Mouse (Mus musculus): ENCODE measurements around the gene Tapbpl. TPM values are rescaled to one million over a fixed set of nuclear protein-coding genes. Genes with fewer than 3 reads are reported as not detected.
"Not testable (repeated sequence)": the region's sequence is repeated elsewhere in the genome, so short reads cannot be mapped to it uniquely, and the experiment has no call there.

The Tapbpl gene
- not detected in 2 replicates for polyA plus RNA-seq (2012; ENCODE audit: insufficient read depth, insufficient read length, low replicate concordance, missing spikeins)

DNA sequence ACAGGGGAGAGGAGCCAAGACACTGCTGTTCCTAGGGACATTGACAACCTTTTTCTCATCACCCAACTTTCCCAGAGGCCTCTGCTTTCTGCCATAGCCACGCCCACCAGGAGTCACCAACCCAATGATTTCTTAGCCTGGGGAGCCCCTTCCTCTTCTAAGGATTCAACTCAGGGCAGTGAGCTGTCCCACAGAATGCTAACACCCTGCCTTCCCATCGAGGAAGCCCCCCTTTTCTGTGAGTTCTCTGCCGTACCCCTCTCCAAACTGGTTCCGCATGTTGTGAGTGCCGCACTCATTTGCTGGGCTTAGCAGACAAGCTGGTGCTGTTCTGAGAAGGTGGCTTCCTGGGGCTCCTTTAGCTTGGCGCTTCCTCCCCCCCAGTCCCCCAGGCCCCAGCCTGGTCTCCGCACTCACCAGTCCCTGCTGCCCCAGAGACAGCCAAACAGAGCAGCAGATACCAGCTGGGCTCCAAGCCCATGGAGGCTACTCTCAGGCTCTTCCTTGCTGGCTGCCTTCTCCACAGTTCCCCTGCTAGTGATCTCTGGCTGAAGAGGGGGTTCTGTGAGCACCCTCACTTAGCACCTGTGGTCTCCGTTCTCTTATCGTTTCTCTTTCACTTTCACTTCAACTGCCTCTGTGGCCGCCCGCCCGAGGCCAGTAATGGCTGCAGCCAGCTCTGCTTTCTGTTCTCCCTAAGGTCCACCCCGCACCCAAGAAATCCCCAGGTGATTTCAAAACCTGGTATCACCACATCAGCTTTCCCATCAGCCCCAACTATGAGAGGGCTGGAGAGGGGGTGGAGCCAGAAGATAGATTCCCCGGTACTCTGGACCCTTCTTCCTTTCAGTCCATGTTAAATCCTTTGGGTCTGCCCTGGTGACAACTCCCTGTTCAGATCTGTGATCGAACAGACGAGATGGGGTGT is at the start of gene Tapbpl:
Tapbpl (minus strand) TSS at position 744 of the 928 bp plus-strand sequence.
- H3K27ac ChIP-seq (ENCODE audit: insufficient read depth, low read depth, low read length): peak within 1 kb of the TSS; percentile 60
- WGBS: 5% methylated on average over 16 of the region's 16 CpGs
- H3K4me1 ChIP-seq (ENCODE audit: control insufficient read depth, insufficient read depth, low read length): peaks cover 7% of the 10 kb centered on the region
- peak within 1 kb of the TSS; percentile 50 for H3K4me3 ChIP-seq (ENCODE audit: insufficient read depth, low read depth, low read length)
- TF ChIP-seq POLR2A (IDR thresholded peaks at IDR 0.05; ENCODE audit: insufficient read depth, low read depth, low read length) (0 out of 2 replicates have a peak, but pooled peaks have one; percentile 32), CTCF (IDR thresholded peaks at IDR 0.05; ENCODE audit: insufficient read depth, low read depth, low read length) (no peak)

DNA sequence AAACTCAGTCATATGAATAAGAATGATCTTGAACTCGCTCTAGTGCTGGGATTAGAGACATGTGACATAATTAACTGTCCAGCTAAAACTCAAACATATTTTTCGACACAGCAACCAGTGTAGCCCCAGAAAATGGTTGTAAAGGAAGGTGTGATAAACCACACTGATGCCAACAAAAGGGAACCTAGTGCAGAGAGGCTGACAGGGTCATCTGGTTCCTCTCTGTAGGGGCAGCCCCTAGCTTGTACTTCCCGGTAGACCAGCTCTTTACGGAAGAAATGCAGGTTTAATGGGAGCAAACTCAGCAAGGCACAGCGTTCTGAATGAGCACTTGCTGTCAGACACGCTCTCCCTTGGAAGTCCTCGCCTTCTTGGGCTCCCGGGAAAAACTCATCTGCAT is 48.1 kb upstream of the Tapbpl start:
- TF ChIP-seq CTCF (IDR thresholded peaks at IDR 0.05; ENCODE audit: insufficient read depth, low read depth, low read length) (no peak), POLR2A (IDR thresholded peaks at IDR 0.05; ENCODE audit: insufficient read depth, low read depth, low read length) (no peak)
- H3K4me1 ChIP-seq (ENCODE audit: control insufficient read depth, insufficient read depth, low read length): no peaks in the 10 kb centered on the region
- no peak overlapping the region for H3K4me3 ChIP-seq (ENCODE audit: insufficient read depth, low read depth, low read length)
- H3K27ac ChIP-seq (ENCODE audit: insufficient read depth, low read depth, low read length): no peak overlapping the region
- 64% methylated on average over 8 of the region's 8 CpGs for WGBS

DNA sequence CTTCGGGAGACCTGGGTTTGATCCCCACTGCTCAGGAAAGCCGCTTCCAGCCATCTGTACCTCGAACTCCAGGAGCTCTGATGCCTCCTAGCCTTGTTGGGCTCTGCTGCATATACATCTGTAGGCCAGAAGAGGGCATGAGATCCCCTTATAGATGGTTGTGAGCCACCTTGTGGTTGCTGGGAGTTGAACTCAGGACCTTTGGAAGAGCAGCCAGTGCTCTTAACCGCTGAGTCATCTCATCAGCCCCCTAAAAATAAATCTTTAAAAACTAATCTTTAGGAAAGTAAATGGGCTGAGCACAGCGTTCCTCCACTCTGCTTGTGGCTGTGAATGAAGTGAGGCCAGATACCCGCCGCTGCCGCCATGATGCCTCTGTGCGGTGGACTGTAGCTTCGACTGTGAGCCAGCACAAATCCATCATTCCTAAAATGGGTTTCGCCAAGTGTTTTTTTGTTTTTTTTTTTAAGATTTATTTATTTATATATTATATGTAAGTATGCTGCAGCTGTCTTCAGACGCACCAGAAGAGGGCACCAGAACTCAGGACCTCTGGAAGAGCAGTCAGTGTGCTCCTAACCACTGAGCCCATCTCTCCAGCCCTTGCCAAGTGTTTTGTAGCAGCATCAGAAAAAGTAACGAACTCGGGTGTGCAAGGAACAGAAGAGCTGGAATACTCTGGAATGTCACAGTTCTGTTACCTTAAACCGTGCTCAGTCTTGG is 43.3 kb upstream of the Tapbpl start:
- TF ChIP-seq CTCF (IDR thresholded peaks at IDR 0.05; ENCODE audit: insufficient read depth, low read depth, low read length): peak; percentile 11; the same call in 1 of the 2 replicates
- TF ChIP-seq POLR2A (IDR thresholded peaks at IDR 0.05; ENCODE audit: insufficient read depth, low read depth, low read length): no peak
- peaks cover 6% of the 10 kb centered on the region for H3K4me1 ChIP-seq (ENCODE audit: control insufficient read depth, insufficient read depth, low read length)
- 51% methylated on average over 15 of the region's 15 CpGs for WGBS
- no peak overlapping the region for H3K4me3 ChIP-seq (ENCODE audit: insufficient read depth, low read depth, low read length)
- no peak overlapping the region for H3K27ac ChIP-seq (ENCODE audit: insufficient read depth, low read depth, low read length)

DNA sequence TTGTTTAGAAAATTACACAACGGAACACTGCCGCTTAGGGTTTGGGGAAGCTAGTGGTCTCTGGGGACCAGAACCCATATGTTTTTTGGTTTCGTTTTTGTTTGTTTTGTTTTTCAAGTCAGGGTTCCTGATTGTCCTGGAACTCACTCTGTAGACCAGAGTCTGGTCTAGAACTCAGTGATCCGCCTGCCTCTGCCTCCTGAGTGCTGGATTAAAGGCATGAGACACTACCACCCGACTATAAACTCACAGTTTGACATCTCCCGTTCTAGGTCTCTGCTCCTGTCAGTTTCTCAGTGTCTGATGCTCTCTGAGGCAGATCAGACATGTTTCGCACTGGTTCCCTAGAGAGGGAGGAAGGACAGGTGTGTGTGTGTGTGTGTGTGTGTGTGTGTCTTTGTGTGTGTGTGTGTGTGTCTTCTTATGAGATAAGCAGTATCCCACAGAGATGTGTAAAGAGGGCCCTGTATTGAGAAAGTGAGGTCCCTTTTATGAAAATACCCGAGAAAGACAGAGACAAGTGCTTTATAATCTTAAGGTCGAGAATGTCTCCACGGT is 40.6 kb upstream of the Tapbpl start:
- peaks cover 6% of the 10 kb centered on the region for H3K4me1 ChIP-seq (ENCODE audit: control insufficient read depth, insufficient read depth, low read length)
- H3K27ac ChIP-seq (ENCODE audit: insufficient read depth, low read depth, low read length): no peak overlapping the region
- TF ChIP-seq CTCF (IDR thresholded peaks at IDR 0.05; ENCODE audit: insufficient read depth, low read depth, low read length): no peak
- TF ChIP-seq POLR2A (IDR thresholded peaks at IDR 0.05; ENCODE audit: insufficient read depth, low read depth, low read length): no peak
- no peak overlapping the region for H3K4me3 ChIP-seq (ENCODE audit: insufficient read depth, low read depth, low read length)
- WGBS: 78% methylated on average over 10 of the region's 10 CpGs

DNA sequence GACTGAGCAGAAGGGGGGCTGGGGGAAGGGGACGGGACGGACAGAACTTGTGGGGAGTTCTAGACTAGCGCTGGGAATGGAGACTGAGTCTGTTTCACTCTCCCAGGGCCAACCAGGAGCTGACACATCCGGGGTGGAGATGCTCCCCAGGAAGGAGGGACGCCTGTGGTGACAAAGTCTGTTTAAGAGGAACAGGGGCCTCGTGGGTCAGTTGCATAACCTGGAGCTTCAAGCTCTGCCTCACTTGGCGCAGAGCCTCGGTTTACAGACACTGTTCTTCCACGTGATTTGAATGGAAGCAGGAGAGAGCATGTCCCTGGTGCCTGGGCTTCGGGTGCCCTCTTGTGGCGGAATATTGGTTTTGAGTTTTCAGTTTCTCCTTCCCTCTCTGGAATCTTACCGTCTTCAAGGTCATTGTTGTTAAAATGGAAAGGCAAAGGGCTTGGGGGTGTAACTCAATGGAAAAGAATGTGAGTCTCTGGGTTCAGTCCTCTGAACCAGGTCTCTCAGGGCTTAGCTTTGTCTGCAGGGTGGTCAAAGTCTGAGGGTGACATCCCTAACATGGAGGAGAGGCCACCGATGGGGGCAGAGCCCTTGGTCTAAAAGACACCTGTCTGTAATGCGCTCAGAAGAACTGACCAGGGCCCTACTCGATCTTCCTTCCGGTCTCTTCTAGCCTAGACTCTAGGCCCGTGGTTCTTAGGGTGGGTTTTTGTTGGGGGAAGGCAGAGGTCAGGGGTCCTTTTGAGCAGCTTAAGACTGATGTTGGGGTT is 40.0 kb upstream of the Tapbpl start:
- peak overlapping the region; percentile 16 for H3K4me3 ChIP-seq (ENCODE audit: insufficient read depth, low read depth, low read length)
- 17% methylated on average over 17 of the region's 17 CpGs for WGBS

DNA sequence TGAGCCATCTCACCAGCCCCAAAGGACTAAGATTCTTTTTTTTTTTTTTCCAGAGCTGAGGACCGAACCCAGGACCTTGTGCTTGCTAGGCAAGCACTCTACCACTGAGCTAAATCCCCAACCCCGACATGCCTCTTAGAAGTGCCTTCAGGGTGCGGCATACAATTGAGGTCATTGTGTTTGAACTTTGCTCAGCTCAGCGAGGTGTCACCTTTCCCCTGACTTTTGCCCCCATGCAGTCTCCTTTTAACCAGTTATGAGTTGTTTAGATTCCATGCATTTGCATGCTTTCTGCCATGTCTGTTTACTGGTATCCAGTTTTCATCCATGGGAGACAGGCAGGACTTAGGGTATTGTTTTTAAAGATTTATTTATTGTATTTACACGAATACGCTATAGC is 37.1 kb upstream of the Tapbpl start:
- H3K4me3 ChIP-seq (ENCODE audit: insufficient read depth, low read depth, low read length): no peak overlapping the region
- TF ChIP-seq POLR2A (IDR thresholded peaks at IDR 0.05; ENCODE audit: insufficient read depth, low read depth, low read length): no peak
- TF ChIP-seq CTCF (IDR thresholded peaks at IDR 0.05; ENCODE audit: insufficient read depth, low read depth, low read length): no peak
- no peak overlapping the region for H3K27ac ChIP-seq (ENCODE audit: insufficient read depth, low read depth, low read length)
- peaks cover 9% of the 10 kb centered on the region for H3K4me1 ChIP-seq (ENCODE audit: control insufficient read depth, insufficient read depth, low read length)
- 53% methylated on average over 6 of the region's 6 CpGs for WGBS

More for the DNA sequence above, 40.0 kb upstream of the Tapbpl start:
- Histone ChIP-seq H3K4me1 (ENCODE audit: control insufficient read depth, insufficient read depth, low read length) (peaks cover 6% of the 10 kb centered on the region), H3K27ac (ENCODE audit: insufficient read depth, low read depth, low read length) (no peak overlapping the region)
- TF ChIP-seq POLR2A (IDR thresholded peaks at IDR 0.05; ENCODE audit: insufficient read depth, low read depth, low read length): no peak
- no peak; the same call in 1 of the 2 replicates for TF ChIP-seq CTCF (IDR thresholded peaks at IDR 0.05; ENCODE audit: insufficient read depth, low read depth, low read length)

DNA sequence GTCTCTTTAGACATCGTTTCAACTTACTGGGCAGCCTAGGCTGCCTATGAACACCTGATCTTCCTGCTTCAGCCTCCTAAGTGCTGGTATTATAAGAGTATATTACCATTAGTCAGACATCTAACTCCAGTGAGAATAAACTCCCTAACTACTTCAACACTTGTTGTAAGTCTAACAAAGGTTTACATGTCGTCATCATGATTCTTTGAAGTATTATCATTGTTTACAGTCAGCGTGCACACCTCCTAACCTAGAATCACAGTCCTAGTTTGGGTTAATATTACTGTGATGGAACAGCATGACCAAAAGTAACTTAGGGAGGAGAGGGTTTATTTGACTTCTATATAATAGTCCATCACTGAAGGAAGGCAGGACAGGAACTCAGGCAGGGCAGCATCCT is 35.8 kb upstream of the Tapbpl start:
- Histone ChIP-seq H3K27ac (ENCODE audit: insufficient read depth, low read depth, low read length) (no peak overlapping the region), H3K4me1 (ENCODE audit: control insufficient read depth, insufficient read depth, low read length) (peaks cover 9% of the 10 kb centered on the region), H3K4me3 (ENCODE audit: insufficient read depth, low read depth, low read length) (no peak overlapping the region)
- TF ChIP-seq POLR2A (IDR thresholded peaks at IDR 0.05; ENCODE audit: insufficient read depth, low read depth, low read length): no peak
- TF ChIP-seq CTCF (IDR thresholded peaks at IDR 0.05; ENCODE audit: insufficient read depth, low read depth, low read length): no peak
- WGBS: 79% methylated on average over 3 of the region's 3 CpGs

DNA sequence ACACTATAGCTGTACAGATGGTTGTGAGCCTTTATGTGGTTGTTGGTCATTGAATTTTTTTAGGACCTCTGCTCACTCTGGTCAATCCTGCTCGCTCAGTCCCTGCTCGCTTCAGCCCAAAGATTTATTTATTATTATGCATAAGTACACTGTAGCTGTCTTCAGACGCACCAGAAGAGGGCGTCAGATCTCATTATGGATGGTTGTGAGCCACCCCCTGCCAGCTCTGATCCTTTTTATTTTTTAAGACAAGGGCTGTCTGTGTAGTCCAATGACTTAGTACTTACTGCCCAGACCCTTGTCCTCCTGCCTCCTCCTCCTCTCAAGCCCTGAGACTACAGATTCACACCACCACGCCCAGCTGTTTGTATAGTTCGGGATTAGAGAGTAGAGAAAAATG is 34.9 kb upstream of the Tapbpl start:
- not testable (repeated sequence) for H3K4me1 ChIP-seq (ENCODE audit: control insufficient read depth, insufficient read depth, low read length); H3K4me3 ChIP-seq (ENCODE audit: insufficient read depth, low read depth, low read length)
- WGBS: 52% methylated on average over 6 of the region's 6 CpGs

More for the DNA sequence above, 34.9 kb upstream of the Tapbpl start:
- H3K27ac ChIP-seq (ENCODE audit: insufficient read depth, low read depth, low read length): not testable (repeated sequence)
